Mouse (Mus musculus): ENCODE results near the gene Clint1. TPM values are rescaled to one million over a fixed set of nuclear protein-coding genes. Genes with fewer than 3 reads are reported as not detected.

The Clint1 gene
- total RNA-seq, 2 experiments from 2014 or later: 53.2 to 55.4 TPM

GRCm38 (mm10) chr11:45820930-45821329, 30.9 kb upstream of the Clint1 start:
- no peak for DNase-seq (ENCODE audit: low spot score in 2 of 2)
- H3K27ac ChIP-seq: no peak overlapping the region
- no peak for TF ChIP-seq CTCF (conservative IDR thresholded peaks at IDR 0.05)
- no peak overlapping the region for H3K4me3 ChIP-seq

GRCm38 (mm10) chr11:45830112-45830511, 21.7 kb upstream of the Clint1 start:
- no peak for DNase-seq (ENCODE audit: low spot score in 2 of 2)
- Histone ChIP-seq H3K27ac (no peak overlapping the region), H3K4me3 (no peak overlapping the region)
- no peak for TF ChIP-seq CTCF (conservative IDR thresholded peaks at IDR 0.05)

- DNase-seq (ENCODE audit: low spot score in 2 of 2): no peak
- no peak overlapping the region for H3K27ac ChIP-seq
- no peak overlapping the region for H3K4me3 ChIP-seq
- no peak for TF ChIP-seq CTCF (conservative IDR thresholded peaks at IDR 0.05)
Measured at GRCm38 (mm10) chr11:45830743-45831310, 21.0 kb upstream of the Clint1 start.

GRCm38 (mm10) chr11:45831476-45832143, 20.2 kb upstream of the Clint1 start:
- TF ChIP-seq CTCF (conservative IDR thresholded peaks at IDR 0.05): no peak
- Histone ChIP-seq H3K27ac (no peak overlapping the region), H3K4me3 (no peak overlapping the region)
- no peak for DNase-seq (ENCODE audit: low spot score in 2 of 2)

GRCm38 (mm10) chr11:45835625-45836255, 16.1 kb upstream of the Clint1 start:
- DNase-seq (ENCODE audit: low spot score in 2 of 2): no peak
- H3K27ac ChIP-seq: no peak overlapping the region
- H3K4me3 ChIP-seq: no peak overlapping the region
- no peak for TF ChIP-seq CTCF (conservative IDR thresholded peaks at IDR 0.05)

- no peak for TF ChIP-seq CTCF (conservative IDR thresholded peaks at IDR 0.05)
- Histone ChIP-seq H3K27ac (no peak overlapping the region), H3K4me3 (no peak overlapping the region)
- no peak for DNase-seq (ENCODE audit: low spot score in 2 of 2)
Measured at GRCm38 (mm10) chr11:45837257-45837817, 14.5 kb upstream of the Clint1 start.

- Histone ChIP-seq H3K4me3 (no peak overlapping the region), H3K27ac (no peak overlapping the region)
- DNase-seq (ENCODE audit: low spot score in 2 of 2): no peak
- no peak for TF ChIP-seq CTCF (conservative IDR thresholded peaks at IDR 0.05)
Measured at GRCm38 (mm10) chr11:45838450-45838849, 13.4 kb upstream of the Clint1 start.

- H3K4me3 ChIP-seq: no peak overlapping the region
- no peak for TF ChIP-seq CTCF (conservative IDR thresholded peaks at IDR 0.05)
- H3K27ac ChIP-seq: no peak overlapping the region
- no peak for DNase-seq (ENCODE audit: low spot score in 2 of 2)
Measured at GRCm38 (mm10) chr11:45840332-45840731, 11.5 kb upstream of the Clint1 start.

- DNase-seq (ENCODE audit: low spot score in 2 of 2): no peak
- H3K4me3 ChIP-seq: no peak overlapping the region
- TF ChIP-seq CTCF (conservative IDR thresholded peaks at IDR 0.05): no peak
Measured at GRCm38 (mm10) chr11:45846008-45846407, 5.8 kb upstream of the Clint1 start.

GRCm38 (mm10) chr11:45847548-45847947, 4.3 kb upstream of the Clint1 start:
- no peak for TF ChIP-seq CTCF (conservative IDR thresholded peaks at IDR 0.05)
- H3K27ac ChIP-seq: no peak overlapping the region
- no peak overlapping the region for H3K4me3 ChIP-seq
- DNase-seq (ENCODE audit: low spot score in 2 of 2): no peak

More at GRCm38 (mm10) chr11:45846008-45846407, 5.8 kb upstream of the Clint1 start:
- no peak overlapping the region for H3K27ac ChIP-seq

GRCm38 (mm10) chr11:45848253-45848652, 3.6 kb upstream of the Clint1 start:
- no peak for TF ChIP-seq CTCF (conservative IDR thresholded peaks at IDR 0.05)
- H3K4me3 ChIP-seq: no peak overlapping the region
- no peak overlapping the region for H3K27ac ChIP-seq
- DNase-seq (ENCODE audit: low spot score in 2 of 2): no peak

- TF ChIP-seq CTCF (conservative IDR thresholded peaks at IDR 0.05): no peak
- H3K27ac ChIP-seq: no peak overlapping the region
Measured at GRCm38 (mm10) chr11:45849203-45849602, 2.6 kb upstream of the Clint1 start.

GRCm38 (mm10) chr11:45849859-45850258, 2.0 kb upstream of the Clint1 start:
- no peak overlapping the region for H3K4me3 ChIP-seq
- no peak overlapping the region for H3K27ac ChIP-seq
- TF ChIP-seq CTCF (conservative IDR thresholded peaks at IDR 0.05): no peak
- DNase-seq (ENCODE audit: low spot score in 2 of 2): no peak

More at GRCm38 (mm10) chr11:45849203-45849602, 2.6 kb upstream of the Clint1 start:
- no peak for DNase-seq (ENCODE audit: low spot score in 2 of 2)
- H3K4me3 ChIP-seq: no peak overlapping the region
